Mouse (Mus musculus) lung, adult 2 months (tissue): ENCODE data around the gene Fkbp1b. TPM values are rescaled to one million over a fixed set of nuclear protein-coding genes. Genes with fewer than 3 reads are reported as not detected.
"Not testable (repeated sequence)": the region's sequence is repeated elsewhere in the genome, so short reads cannot be mapped to it uniquely, and the experiment has no call there.

ENCODE experiments used
- DNase-seq: peaks from one replicate; pipeline ENCODE4 v3.0.0; 2022
- H3K4me1 ChIP-seq: fragments of 200-500 bp; 2 replicates; pipeline ENCODE4 v1.6.1; 2011; ENCODE audit warnings: low read length; ENCODE audit not compliant: control insufficient read depth, insufficient read depth
- H3K4me3 ChIP-seq: fragments of 200-500 bp; replicated peaks from 2 replicates; pipeline ENCODE3; 2011; ENCODE audit warnings: low read depth, mild to moderate bottlenecking, control low read depth, low read length; ENCODE audit errors: extremely low read depth
- CTCF ChIP-seq: fragments of 200-500 bp; IDR thresholded peaks from 2 replicates; pipeline ENCODE4 v1.5.1; 2011; ENCODE audit warnings: mild to moderate bottlenecking, low read length, control low read depth; ENCODE audit not compliant: insufficient read depth
- POLR2A ChIP-seq: fragments of 200-500 bp; IDR thresholded peaks from 2 replicates; pipeline ENCODE4 v1.6.1; 2011; ENCODE audit warnings: low read depth, mild to moderate bottlenecking, control low read depth, low read length, borderline replicate concordance; ENCODE audit errors: extremely low read depth
- WGBS: fragments of 180-500 bp; shearing (Covaris S2); methylation state at CpG from one replicate; pipeline ENCODE4 v1.1.7; 2018; 5-methylcytosine and 5-hydroxymethylcytosine counted together
- polyA plus RNA-seq: library from polyadenylated mRNA; depleted of rRNA; stranded (reverse); fragments of >200 nt; gene quantifications from 2 replicates; pipeline ENCODE4 v1.2.3, GENCODE M21; 2012; rRNA removed

Fkbp1b gene
- polyA plus RNA-seq: 11.3 and 14.4 TPM in 2 replicates

- peak; percentile 51 for DNase-seq
- TF ChIP-seq CTCF (no peak), POLR2A (no peak)
- WGBS: under 1% methylated on average over 36 of the region's 37 CpGs
- peak within 1 kb of the TSS; percentile 65 for H3K4me3 ChIP-seq
- H3K4me1 ChIP-seq: no peaks in the 10 kb centered on the region
Observed at GRCm38 (mm10) chr12:4841392-4841887, at the start of gene Fkbp1b. Gene Fkbp1b, minus strand, starts transcription at chr12:4841591.

- Histone ChIP-seq H3K4me1 (no peaks in the 10 kb centered on the region), H3K4me3 (no peak overlapping the region)
- no peak for TF ChIP-seq CTCF
- TF ChIP-seq POLR2A: no peak
- WGBS: 98% methylated on average over 1 of the region's 1 CpGs
- no peak for DNase-seq
Observed at GRCm38 (mm10) chr12:4889891-4890290, 48.5 kb upstream of the Fkbp1b start.

- Histone ChIP-seq H3K4me1 (no peaks in the 10 kb centered on the region), H3K4me3 (no peak overlapping the region)
- 99% methylated on average over 2 of the region's 2 CpGs for WGBS
- TF ChIP-seq POLR2A (no peak), CTCF (no peak)
- no peak for DNase-seq
Observed at GRCm38 (mm10) chr12:4889251-4889650, 47.9 kb upstream of the Fkbp1b start.

- Histone ChIP-seq H3K4me1 (no peaks in the 10 kb centered on the region), H3K4me3 (no peak overlapping the region)
- DNase-seq: no peak
- TF ChIP-seq CTCF: no peak
Observed at GRCm38 (mm10) chr12:4888739-4889138, 47.3 kb upstream of the Fkbp1b start.

- not testable (repeated sequence) for H3K4me3 ChIP-seq, DNase-seq, H3K4me1 ChIP-seq
- WGBS: 99% methylated on average over 4 of the region's 4 CpGs
Observed at GRCm38 (mm10) chr12:4886581-4886980, 45.2 kb upstream of the Fkbp1b start.

GRCm38 (mm10) chr12:4885062-4885461, 43.7 kb upstream of the Fkbp1b start:
- no peak for TF ChIP-seq POLR2A
- no peak for TF ChIP-seq CTCF
- Histone ChIP-seq H3K4me3 (no peak overlapping the region), H3K4me1 (no peaks in the 10 kb centered on the region)
- WGBS: 51% methylated on average over 1 of the region's 1 CpGs
- no peak for DNase-seq

GRCm38 (mm10) chr12:4882086-4882485, 40.7 kb upstream of the Fkbp1b start:
- no peak for TF ChIP-seq POLR2A
- TF ChIP-seq CTCF: no peak
- no peak for DNase-seq
- no peaks in the 10 kb centered on the region for H3K4me1 ChIP-seq
- H3K4me3 ChIP-seq: no peak overlapping the region
- WGBS: 70% methylated on average over 2 of the region's 2 CpGs

- TF ChIP-seq POLR2A (no peak), CTCF (no peak)
- WGBS: 94% methylated on average over 5 of the region's 5 CpGs
- Histone ChIP-seq H3K4me3 (no peak overlapping the region), H3K4me1 (peaks cover 5% of the 10 kb centered on the region)
- no peak for DNase-seq
Observed at GRCm38 (mm10) chr12:4879048-4879447, 37.7 kb upstream of the Fkbp1b start.

- Histone ChIP-seq H3K4me1 (peaks cover 6% of the 10 kb centered on the region), H3K4me3 (no peak overlapping the region)
- TF ChIP-seq POLR2A (no peak), CTCF (no peak)
- WGBS: 83% methylated on average over 9 of the region's 9 CpGs
- no peak for DNase-seq
Observed at GRCm38 (mm10) chr12:4878296-4878783, 36.9 kb upstream of the Fkbp1b start.

GRCm38 (mm10) chr12:4875623-4876022, 34.2 kb upstream of the Fkbp1b start:
- no peak overlapping the region for H3K4me3 ChIP-seq
- no peak for DNase-seq
- TF ChIP-seq POLR2A (no peak), CTCF (no peak)

More at GRCm38 (mm10) chr12:4875623-4876022, 34.2 kb upstream of the Fkbp1b start:
- 86% methylated on average over 8 of the region's 8 CpGs for WGBS
- H3K4me1 ChIP-seq: peaks cover 6% of the 10 kb centered on the region
